Mouse (Mus musculus): ENCODE results near the gene Zfp512b.

- no peak for TF ChIP-seq POLR2A (IDR thresholded peaks at IDR 0.05; ENCODE audit: borderline replicate concordance, extremely low read depth, insufficient read depth, insufficient read length, poor library complexity, severe bottlenecking)
- TF ChIP-seq CTCF (IDR thresholded peaks at IDR 0.05; ENCODE audit: borderline replicate concordance, extremely low read depth, insufficient read depth, insufficient read length), result no peak
Measured at GRCm38 (mm10) chr2:181597378-181598061, 4.9 kb upstream of the Zfp512b start.
